Mouse (Mus musculus): Measurements from ENCODE around the gene Mapk8ip3. TPM values are rescaled to one million over a fixed set of nuclear protein-coding genes. Genes with fewer than 3 reads are reported as not detected.

Mapk8ip3 gene
- polyA plus RNA-seq, 1 experiment from 2014 or later, result 21.8 TPM

GRCm38 (mm10) chr17:24896241-24896992 is 40.4 kb downstream of the Mapk8ip3 start, which contains the start of gene Nme3:
Gene Nme3, plus strand, starts transcription at chr17:24896500.
- WGBS, result 2% methylated on average over 50 of the region's 50 CpGs
- Histone ChIP-seq H3K9me3 (ENCODE audit: control insufficient read depth, low read length) (no peaks in the 10 kb centered on the region), H3K27me3 (replicated peaks; ENCODE audit: control insufficient read depth, insufficient read depth, low read length) (no peaks in the 10 kb centered on the region), H3K9ac (ENCODE audit: low read depth, low read length) (peak within 1 kb of the TSS; percentile 95), H3K4me2 (ENCODE audit: low read depth, low read length) (peak within 1 kb of the TSS; percentile 96), H3K4me3 (ENCODE audit: low read length) (peak within 1 kb of the TSS; percentile 92), H3K27ac (ENCODE audit: low read length) (peak within 1 kb of the TSS; percentile 94), H3K4me1 (ENCODE audit: control insufficient read depth, insufficient read depth, low read length) (peaks cover 24% of the 10 kb centered on the region), H3K36me3 (ENCODE audit: control insufficient read depth, insufficient read depth, low read length) (peaks cover 36% of the 10 kb centered on the region)
- peak; percentile 84 for ATAC-seq

GRCm38 (mm10) chr17:24895571-24896240 is 41.1 kb downstream of the Mapk8ip3 start:
- Histone ChIP-seq H3K9ac (ENCODE audit: low read depth, low read length) (peak overlapping the region; percentile 95), H3K36me3 (ENCODE audit: control insufficient read depth, insufficient read depth, low read length) (peaks cover 35% of the 10 kb centered on the region), H3K9me3 (ENCODE audit: control insufficient read depth, low read length) (no peaks in the 10 kb centered on the region), H3K4me2 (ENCODE audit: low read depth, low read length) (peak overlapping the region; percentile 96), H3K27me3 (replicated peaks; ENCODE audit: control insufficient read depth, insufficient read depth, low read length) (no peaks in the 10 kb centered on the region), H3K27ac (ENCODE audit: low read length) (peak overlapping the region; percentile 94), H3K4me3 (ENCODE audit: low read length) (peak overlapping the region; percentile 92), H3K4me1 (ENCODE audit: control insufficient read depth, insufficient read depth, low read length) (peaks cover 24% of the 10 kb centered on the region)
- WGBS, result 10% methylated on average over 23 of the region's 23 CpGs
- 0 out of 2 replicates have a peak, but pooled peaks have one; percentile 6 for ATAC-seq

GRCm38 (mm10) chr17:24894995-24895547 is 41.7 kb downstream of the Mapk8ip3 start, which contains the start of the genes Eme2 and Mrps34:
Gene Eme2, minus strand, starts transcription at chr17:24895087.
Gene Mrps34, plus strand, starts transcription at chr17:24895116.
- Histone ChIP-seq H3K9me3 (ENCODE audit: control insufficient read depth, low read length) (no peaks in the 10 kb centered on the region), H3K4me3 (ENCODE audit: low read length) (peak within 1 kb of the TSS; percentile 92), H3K27ac (ENCODE audit: low read length) (peak within 1 kb of the TSS; percentile 94), H3K9ac (ENCODE audit: low read depth, low read length) (peak within 1 kb of the TSS; percentile 95), H3K4me1 (ENCODE audit: control insufficient read depth, insufficient read depth, low read length) (peaks cover 24% of the 10 kb centered on the region), H3K4me2 (ENCODE audit: low read depth, low read length) (peak within 1 kb of the TSS; percentile 96), H3K36me3 (ENCODE audit: control insufficient read depth, insufficient read depth, low read length) (peaks cover 39% of the 10 kb centered on the region), H3K27me3 (replicated peaks; ENCODE audit: control insufficient read depth, insufficient read depth, low read length) (no peaks in the 10 kb centered on the region)
- WGBS, result under 1% methylated on average over 62 of the region's 62 CpGs
- ATAC-seq, result peak; percentile 69

- WGBS, result 9% methylated on average over 31 of the region's 31 CpGs
- Histone ChIP-seq H3K4me1 (ENCODE audit: control insufficient read depth, insufficient read depth, low read length) (peaks cover 24% of the 10 kb centered on the region), H3K4me2 (ENCODE audit: low read depth, low read length) (peak overlapping the region; percentile 57), H3K4me3 (ENCODE audit: low read length) (peak overlapping the region; percentile 92), H3K27ac (ENCODE audit: low read length) (peak overlapping the region; percentile 45), H3K36me3 (ENCODE audit: control insufficient read depth, insufficient read depth, low read length) (peaks cover 38% of the 10 kb centered on the region), H3K27me3 (replicated peaks; ENCODE audit: control insufficient read depth, insufficient read depth, low read length) (no peaks in the 10 kb centered on the region), H3K9ac (ENCODE audit: low read depth, low read length) (peak overlapping the region; percentile 95), H3K9me3 (ENCODE audit: control insufficient read depth, low read length) (no peaks in the 10 kb centered on the region)
- peak; percentile 9 for ATAC-seq
Observed at GRCm38 (mm10) chr17:24894061-24894994, 42.4 kb downstream of the Mapk8ip3 start.

GRCm38 (mm10) chr17:24893276-24893675 is 43.5 kb downstream of the Mapk8ip3 start:
- Histone ChIP-seq H3K4me3 (ENCODE audit: low read length) (no peak overlapping the region), H3K36me3 (ENCODE audit: control insufficient read depth, insufficient read depth, low read length) (peaks cover 34% of the 10 kb centered on the region), H3K4me1 (ENCODE audit: control insufficient read depth, insufficient read depth, low read length) (peaks cover 24% of the 10 kb centered on the region), H3K4me2 (ENCODE audit: low read depth, low read length) (no peak overlapping the region), H3K9me3 (ENCODE audit: control insufficient read depth, low read length) (no peaks in the 10 kb centered on the region), H3K27ac (ENCODE audit: low read length) (no peak overlapping the region), H3K27me3 (replicated peaks; ENCODE audit: control insufficient read depth, insufficient read depth, low read length) (no peaks in the 10 kb centered on the region), H3K9ac (ENCODE audit: low read depth, low read length) (0 out of 2 replicates have a peak overlapping the region, but pooled peaks have one; percentile 6)
- ATAC-seq, result no peak
- WGBS, result 98% methylated on average over 2 of the region's 2 CpGs

GRCm38 (mm10) chr17:24892785-24893184 is 44.0 kb downstream of the Mapk8ip3 start:
- ATAC-seq, result no peak
- 93% methylated on average over 12 of the region's 12 CpGs for WGBS
- H3K36me3 ChIP-seq (ENCODE audit: control insufficient read depth, insufficient read depth, low read length), result peaks cover 31% of the 10 kb centered on the region
- H3K4me1 ChIP-seq (ENCODE audit: control insufficient read depth, insufficient read depth, low read length), result peaks cover 27% of the 10 kb centered on the region
- H3K4me2 ChIP-seq (ENCODE audit: low read depth, low read length), result no peak overlapping the region
- H3K27me3 ChIP-seq (replicated peaks; ENCODE audit: control insufficient read depth, insufficient read depth, low read length), result no peaks in the 10 kb centered on the region
- no peaks in the 10 kb centered on the region for H3K9me3 ChIP-seq (ENCODE audit: control insufficient read depth, low read length)
- H3K4me3 ChIP-seq (ENCODE audit: low read length), result no peak overlapping the region
- H3K9ac ChIP-seq (ENCODE audit: low read depth, low read length), result no peak overlapping the region
- H3K27ac ChIP-seq (ENCODE audit: low read length), result no peak overlapping the region

- Histone ChIP-seq H3K9me3 (ENCODE audit: control insufficient read depth, low read length) (no peaks in the 10 kb centered on the region), H3K27me3 (replicated peaks; ENCODE audit: control insufficient read depth, insufficient read depth, low read length) (no peaks in the 10 kb centered on the region), H3K4me2 (ENCODE audit: low read depth, low read length) (no peak overlapping the region), H3K9ac (ENCODE audit: low read depth, low read length) (no peak overlapping the region), H3K4me3 (ENCODE audit: low read length) (no peak overlapping the region), H3K4me1 (ENCODE audit: control insufficient read depth, insufficient read depth, low read length) (peaks cover 25% of the 10 kb centered on the region), H3K27ac (ENCODE audit: low read length) (no peak overlapping the region), H3K36me3 (ENCODE audit: control insufficient read depth, insufficient read depth, low read length) (peaks cover 28% of the 10 kb centered on the region)
- 87% methylated on average over 13 of the region's 13 CpGs for WGBS
- no peak for ATAC-seq
Observed at GRCm38 (mm10) chr17:24891321-24891720, 45.5 kb downstream of the Mapk8ip3 start.

GRCm38 (mm10) chr17:24890151-24891092 is 46.4 kb downstream of the Mapk8ip3 start:
- WGBS, result 87% methylated on average over 19 of the region's 19 CpGs
- ATAC-seq, result no peak
- H3K4me2 ChIP-seq (ENCODE audit: low read depth, low read length), result no peak overlapping the region
- no peak overlapping the region for H3K4me3 ChIP-seq (ENCODE audit: low read length)
- H3K27ac ChIP-seq (ENCODE audit: low read length), result no peak overlapping the region
- peaks cover 21% of the 10 kb centered on the region for H3K4me1 ChIP-seq (ENCODE audit: control insufficient read depth, insufficient read depth, low read length)
- 0 out of 2 replicates have a peak overlapping the region, but pooled peaks have one; percentile 3 for H3K9ac ChIP-seq (ENCODE audit: low read depth, low read length)
- H3K36me3 ChIP-seq (ENCODE audit: control insufficient read depth, insufficient read depth, low read length), result peaks cover 28% of the 10 kb centered on the region
- no peaks in the 10 kb centered on the region for H3K27me3 ChIP-seq (replicated peaks; ENCODE audit: control insufficient read depth, insufficient read depth, low read length)
- H3K9me3 ChIP-seq (ENCODE audit: control insufficient read depth, low read length), result no peaks in the 10 kb centered on the region

Measured in intestine, embryonic 16.5 days (tissue).